Comparison of ENCODE assay signal across 11 mouse cellular contexts in the genomic region with DNA sequence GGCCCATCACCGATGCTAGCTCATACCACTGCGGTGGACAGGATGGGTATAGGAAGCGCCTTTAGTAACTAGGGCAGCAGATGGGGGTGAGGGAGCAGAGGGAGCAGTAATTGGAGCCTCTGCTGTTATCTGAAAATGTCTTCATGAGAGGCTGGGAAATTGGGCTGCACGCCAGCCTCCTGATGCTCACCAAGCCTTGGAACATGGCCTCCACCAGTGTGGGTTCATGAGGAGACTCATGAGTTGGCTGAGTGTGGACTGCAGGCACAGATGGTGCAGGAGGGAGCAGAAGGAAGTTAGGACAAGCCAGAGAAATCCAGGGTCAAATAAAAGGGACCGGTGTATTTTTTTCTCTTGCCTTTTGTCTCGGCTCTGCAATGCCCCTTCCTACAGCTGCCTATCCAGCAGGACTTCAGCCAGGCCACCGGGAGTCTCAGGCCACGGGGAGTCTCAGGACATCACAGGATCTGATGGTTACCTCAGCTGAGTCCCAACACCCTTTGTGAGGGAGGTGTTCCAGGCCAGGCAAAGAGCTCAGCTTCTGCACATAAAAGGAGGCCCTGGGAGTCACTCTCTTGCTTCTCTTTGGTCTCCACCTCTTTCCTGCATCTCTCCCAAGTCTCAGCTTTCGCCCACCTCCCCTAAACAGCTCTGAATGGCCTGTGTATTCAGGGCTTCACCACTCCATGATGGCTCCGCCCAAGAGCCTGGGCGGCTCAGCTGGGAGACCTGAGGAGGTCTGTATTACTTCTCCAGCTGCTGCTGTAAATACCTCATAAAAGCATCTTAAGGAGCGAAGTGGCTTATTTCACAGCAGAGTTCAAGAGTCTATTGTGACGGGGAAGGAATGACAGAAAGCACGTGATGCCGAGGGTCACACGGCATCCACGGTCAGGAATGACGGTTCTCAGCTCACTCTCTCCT. TPM values are rescaled to one million over a fixed set of nuclear protein-coding genes. Genes with fewer than 3 reads are reported as not detected.
DNase-seq lines count a peak whose midpoint lies in the region; ATAC-seq lines count a peak whose summit lies in the region.
"Had no signal": no experiment of that assay in that cellular context is flagged by ENCODE, and none has a peak within 500 bp of the region (broad histone marks: within the 10 kb centered on the region; RNA-seq: fewer than 3 reads in every experiment).

No protein-coding gene starts in this region.

- H3K27me3 ChIP-seq in forebrain, embryonic 14.5 days (replicated peaks; ENCODE audit: control insufficient read depth, insufficient read depth, low read length): no peaks in the 10 kb centered on the region
- no peaks in the 10 kb centered on the region for H3K27me3 ChIP-seq in intestine, embryonic 16.5 days (replicated peaks; ENCODE audit: control insufficient read depth, insufficient read depth, low read length)

- no peak overlapping the region for H3K4me3 ChIP-seq in forebrain, embryonic 14.5 days (ENCODE audit: low read depth, low read length)
- H3K4me3 ChIP-seq in intestine, embryonic 16.5 days (ENCODE audit: low read length): no peak overlapping the region
- H3K4me3 ChIP-seq: megakaryocyte, embryonic 14.5 days had no signal

- H3K27ac ChIP-seq in forebrain, embryonic 14.5 days (ENCODE audit: low read depth, low read length): no peak overlapping the region
- H3K27ac ChIP-seq in intestine, embryonic 16.5 days (ENCODE audit: low read length): peak overlapping the region; percentile 26

- H3K4me2 ChIP-seq in forebrain, embryonic 14.5 days (ENCODE audit: low read length): no peak overlapping the region
- no peak overlapping the region for H3K4me2 ChIP-seq in intestine, embryonic 16.5 days (ENCODE audit: low read depth, low read length)

- no peak overlapping the region for H3K9ac ChIP-seq in forebrain, embryonic 14.5 days (ENCODE audit: low read length)
- 0 out of 2 replicates have a peak overlapping the region, but pooled peaks have one; percentile 5 for H3K9ac ChIP-seq in intestine, embryonic 16.5 days (ENCODE audit: low read depth, low read length)

- DNase-seq in heart, adult 11 months: peak; percentile 97
- no peak for DNase-seq in heart, adult 8-10 months (ENCODE audit: low spot score)
- peak; percentile 49 for DNase-seq in R1 (ENCODE audit: low read depth, low spot score)
- peak; percentile 56 for DNase-seq in forebrain, embryonic 14.5 days (ENCODE audit: low spot score)
- no peak for DNase-seq in embryo, embryonic 10 days (ENCODE audit: low spot score)
- DNase-seq in left cerebral cortex, adult 9 months (ENCODE audit: low spot score in 2 of 2): no peak
- DNase-seq: right cerebral cortex, postnatal 25 days had no signal

- H3K36me3 ChIP-seq in forebrain, embryonic 14.5 days (ENCODE audit: control insufficient read depth, insufficient read depth, low read length): no peaks in the 10 kb centered on the region
- H3K36me3 ChIP-seq in intestine, embryonic 16.5 days (ENCODE audit: control insufficient read depth, insufficient read depth, low read length): no peaks in the 10 kb centered on the region

- ATAC-seq in forebrain, embryonic 14.5 days: no peak
- peak; percentile 35 for ATAC-seq in intestine, embryonic 16.5 days
- ATAC-seq in granulocyte monocyte progenitor cell, adult 5-6 weeks (replicated peaks; ENCODE audit: poor library complexity, severe bottlenecking): no peak

- H3K4me1 ChIP-seq in forebrain, embryonic 14.5 days (ENCODE audit: control insufficient read depth, insufficient read depth, low read length): no peaks in the 10 kb centered on the region
- H3K4me1 ChIP-seq in intestine, embryonic 16.5 days (ENCODE audit: control insufficient read depth, insufficient read depth, low read length): peaks cover 57% of the 10 kb centered on the region

- WGBS in forebrain, embryonic 14.5 days: 58% methylated on average over 18 of the region's 18 CpGs
- 48% methylated on average over 18 of the region's 18 CpGs for WGBS in intestine, embryonic 16.5 days

- H3K9me3 ChIP-seq in forebrain, embryonic 14.5 days (replicated peaks; ENCODE audit: control insufficient read depth, low read length): no peaks in the 10 kb centered on the region
- peaks cover 3% of the 10 kb centered on the region; the same call in 1 of the 2 replicates for H3K9me3 ChIP-seq in intestine, embryonic 16.5 days (ENCODE audit: control insufficient read depth, low read length)
- H3K9me3 ChIP-seq: megakaryocyte, embryonic 14.5 days had no signal

RNA-seq across cellular contexts. Expression of a gene that starts 23.4 kb away (rescaled TPM):
- total RNA-seq in heart, adult 8-10 months (2022): 1 to 10 TPM; 4.4 to 5.4 (median 4.7) TPM
- 6.2 and 6.5 TPM in 2 replicates for polyA plus RNA-seq in forebrain, embryonic 14.5 days (2014; fragmentation: Nextera tagmentation; extraction: Ambion mirVana)
- 160 and 206 TPM in 2 replicates for polyA plus RNA-seq in intestine, embryonic 16.5 days (2015; fragmentation: Nextera tagmentation; extraction: Ambion mirVana)
- total RNA-seq in granulocyte monocyte progenitor cell, adult 5-6 weeks (2014; fragmentation: Nextera tagmentation): 0.41 TPM in 1 of 2 replicates, not detected in the other
- total RNA-seq in granulocyte monocyte progenitor cell, adult 5-6 weeks (2017): 1.1 TPM in 1 of 2 replicates, not detected in the other
- polyA plus RNA-seq: C2C12 had no signal

RNA-seq across cellular contexts. Expression of a gene that starts 45.8 kb away (rescaled TPM):
- total RNA-seq in heart, adult 8-10 months (2022): under 1 TPM; 0.26 to 0.41 (median 0.35) TPM
- 1.3 and 2.2 TPM in 2 replicates for polyA plus RNA-seq in forebrain, embryonic 14.5 days (2014; fragmentation: Nextera tagmentation; extraction: Ambion mirVana)
- 1.4 and 2.3 TPM in 2 replicates for polyA plus RNA-seq in intestine, embryonic 16.5 days (2015; fragmentation: Nextera tagmentation; extraction: Ambion mirVana)
- not detected in 2 replicates for total RNA-seq in granulocyte monocyte progenitor cell, adult 5-6 weeks (2014; fragmentation: Nextera tagmentation)
- total RNA-seq in granulocyte monocyte progenitor cell, adult 5-6 weeks (2017): 0.39 TPM in 1 of 2 replicates, not detected in the other

Comparison
In these comparisons a context has a peak if more than half of its experiments do, and no peak if none do; other contexts are left out.
1. DNase-seq: peak in heart, adult 11 months (single experiment), R1 (single experiment) and forebrain, embryonic 14.5 days (single experiment); none in heart, adult 8-10 months (single experiment), embryo, embryonic 10 days (single experiment) and left cerebral cortex, adult 9 months (0 of 2).